Mouse (Mus musculus): Measurements from ENCODE around the gene Serpina6. TPM values are rescaled to one million over a fixed set of nuclear protein-coding genes. Genes with fewer than 3 reads are reported as not detected.

Gene Serpina6
- polyA plus RNA-seq (2015; fragmentation: Nextera tagmentation; extraction: Ambion mirVana) = 0.26 TPM in 1 of 2 replicates, not detected in the other

DNA sequence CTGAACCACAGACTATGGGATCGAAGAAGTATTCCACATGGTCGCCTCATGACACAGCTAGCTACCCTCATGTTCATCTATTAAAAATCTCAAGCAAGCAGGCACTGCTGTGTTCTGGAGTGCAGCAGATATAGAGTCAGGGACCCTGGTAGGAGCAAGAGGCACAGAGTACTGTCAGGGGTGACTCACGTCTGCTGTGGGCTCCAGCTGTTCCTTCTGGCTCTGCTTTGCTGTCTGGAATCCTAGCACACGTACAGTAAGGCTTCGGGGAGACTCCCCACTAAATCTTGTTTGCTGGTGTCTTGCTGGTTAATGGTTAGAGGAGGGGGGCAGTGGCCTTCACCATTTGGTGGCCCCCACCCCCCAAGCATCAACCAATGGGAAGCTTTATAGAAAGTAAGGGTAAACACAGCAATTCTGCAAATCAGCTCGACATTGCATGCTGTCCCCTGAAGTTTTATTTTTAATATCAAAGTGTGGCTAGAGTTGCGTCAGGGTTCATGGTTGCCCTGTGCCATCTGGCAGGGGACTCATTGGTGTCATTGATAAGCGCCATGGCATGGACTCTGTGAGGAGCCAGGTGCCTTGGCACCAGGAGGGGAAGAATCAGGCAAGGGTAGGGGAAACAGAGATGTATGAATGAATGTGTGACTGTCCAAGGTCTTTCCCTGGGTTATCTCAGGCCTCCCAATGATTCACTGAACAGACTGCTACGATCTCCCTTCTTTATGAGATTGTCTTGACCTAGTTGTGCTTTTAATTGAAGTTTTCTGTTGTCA lies at the start of gene Serpina6:
Serpina6 (minus strand) TSS at position 365 of the 779 bp plus-strand sequence.
- H3K27me3 ChIP-seq = no peaks in the 10 kb centered on the region
- H3K4me3 ChIP-seq (replicated peaks) = no peak within 1 kb of the TSS
- no peak for ATAC-seq
- 86% methylated on average over 9 of the region's 9 CpGs for WGBS
- H3K9ac ChIP-seq (replicated peaks) = no peak within 1 kb of the TSS
- H3K36me3 ChIP-seq = no peaks in the 10 kb centered on the region
- no peaks in the 10 kb centered on the region for H3K9me3 ChIP-seq
- no peaks in the 10 kb centered on the region for H3K4me1 ChIP-seq (replicated peaks)
- H3K4me2 ChIP-seq (replicated peaks) = no peak within 1 kb of the TSS
- H3K27ac ChIP-seq = no peak within 1 kb of the TSS

- Histone ChIP-seq H3K9me3 (no peaks in the 10 kb centered on the region), H3K27ac (no peak overlapping the region), H3K36me3 (no peaks in the 10 kb centered on the region), H3K4me1 (replicated peaks) (no peaks in the 10 kb centered on the region), H3K9ac (replicated peaks) (no peak overlapping the region), H3K4me2 (replicated peaks) (no peak overlapping the region), H3K27me3 (no peaks in the 10 kb centered on the region), H3K4me3 (replicated peaks) (no peak overlapping the region)
- 87% methylated on average over 4 of the region's 4 CpGs for WGBS
- no peak for ATAC-seq
These were observed 49.1 kb upstream of the Serpina6 start for GRCm38 (mm10) chr12:103706113-103706512.

DNA sequence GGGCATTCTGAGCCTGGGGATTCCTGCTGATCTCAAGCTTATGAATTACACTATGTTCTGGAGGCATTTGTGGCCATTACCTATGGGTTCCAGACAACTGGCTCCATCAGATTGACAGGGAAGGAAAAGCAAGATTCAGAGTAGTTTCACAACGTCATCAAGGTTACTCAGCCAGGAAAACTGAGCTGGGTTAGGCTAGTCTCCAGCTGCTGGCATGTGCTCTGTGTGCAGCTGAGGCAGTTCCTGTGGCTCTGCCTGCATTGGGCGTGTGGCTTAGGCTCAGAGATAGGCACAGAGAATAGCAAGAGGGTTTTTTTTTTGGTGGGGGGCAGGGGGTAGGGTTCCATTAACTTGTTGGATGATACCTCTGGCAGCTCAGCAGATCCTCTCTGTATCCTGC lies 48.5 kb upstream of the Serpina6 start:
- H3K9me3 ChIP-seq = no peaks in the 10 kb centered on the region
- H3K4me2 ChIP-seq (replicated peaks) = no peak overlapping the region
- 72% methylated on average over 2 of the region's 2 CpGs for WGBS
- no peak overlapping the region for H3K27ac ChIP-seq
- H3K4me1 ChIP-seq (replicated peaks) = no peaks in the 10 kb centered on the region
- H3K4me3 ChIP-seq (replicated peaks) = no peak overlapping the region
- H3K9ac ChIP-seq (replicated peaks) = no peak overlapping the region
- no peak for ATAC-seq
- H3K36me3 ChIP-seq = no peaks in the 10 kb centered on the region
- no peaks in the 10 kb centered on the region for H3K27me3 ChIP-seq

- no peaks in the 10 kb centered on the region for H3K4me1 ChIP-seq (replicated peaks)
- no peaks in the 10 kb centered on the region for H3K9me3 ChIP-seq
- WGBS = 82% methylated on average over 4 of the region's 4 CpGs
- no peaks in the 10 kb centered on the region for H3K27me3 ChIP-seq
- no peak for ATAC-seq
- H3K27ac ChIP-seq = no peak overlapping the region
- no peak overlapping the region for H3K4me2 ChIP-seq (replicated peaks)
- no peaks in the 10 kb centered on the region for H3K36me3 ChIP-seq
- no peak overlapping the region for H3K9ac ChIP-seq (replicated peaks)
- H3K4me3 ChIP-seq (replicated peaks) = no peak overlapping the region
These were observed 43.2 kb upstream of the Serpina6 start for GRCm38 (mm10) chr12:103700144-103700750.

GRCm38 (mm10) chr12:103695429-103695828 lies 38.4 kb upstream of the Serpina6 start, which contains the start of gene Serpina1f:
Gene Serpina1f, minus strand, starts transcription at chr12:103695529.
- no peak within 1 kb of the TSS for H3K27ac ChIP-seq
- no peaks in the 10 kb centered on the region for H3K9me3 ChIP-seq
- no peak within 1 kb of the TSS for H3K4me3 ChIP-seq (replicated peaks)
- H3K27me3 ChIP-seq = no peaks in the 10 kb centered on the region
- H3K4me1 ChIP-seq (replicated peaks) = no peaks in the 10 kb centered on the region
- H3K36me3 ChIP-seq = no peaks in the 10 kb centered on the region
- no peak for ATAC-seq
- no peak within 1 kb of the TSS for H3K4me2 ChIP-seq (replicated peaks)
- H3K9ac ChIP-seq (replicated peaks) = no peak within 1 kb of the TSS
- WGBS = 91% methylated on average over 8 of the region's 8 CpGs

DNA sequence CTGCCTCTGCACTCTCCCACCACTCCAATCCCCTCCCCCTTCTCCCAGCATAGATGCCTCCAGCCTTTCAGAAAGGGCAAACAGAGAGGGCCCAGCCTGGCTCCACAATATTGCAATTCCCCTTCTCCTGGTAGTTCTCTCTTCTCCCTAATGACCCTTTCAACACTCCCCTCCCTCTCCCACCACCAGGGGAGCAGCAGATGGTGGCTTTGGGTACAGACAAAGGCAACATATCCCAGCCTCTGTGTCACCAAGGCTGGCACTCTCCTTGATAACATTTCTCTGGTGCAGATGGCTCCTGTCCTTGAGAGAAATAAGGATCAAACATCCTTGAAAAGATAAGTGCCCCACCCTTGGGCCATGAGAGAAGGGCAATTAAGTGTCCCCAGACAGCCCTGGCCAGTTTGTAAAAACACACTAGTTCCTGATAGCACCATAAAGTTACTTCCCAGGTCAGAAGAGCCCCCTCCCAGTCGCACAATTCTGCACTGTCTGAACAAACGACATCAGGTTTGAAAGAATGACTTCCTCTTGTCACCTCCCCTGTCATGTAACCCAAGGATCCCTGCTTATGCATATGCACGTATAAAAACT lies 31.3 kb upstream of the Serpina6 start:
- no peaks in the 10 kb centered on the region for H3K9me3 ChIP-seq
- WGBS = 73% methylated on average over 3 of the region's 3 CpGs
- H3K4me2 ChIP-seq (replicated peaks) = no peak overlapping the region
- no peaks in the 10 kb centered on the region for H3K36me3 ChIP-seq
- no peak overlapping the region for H3K27ac ChIP-seq
- no peak overlapping the region for H3K4me3 ChIP-seq (replicated peaks)
- H3K9ac ChIP-seq (replicated peaks) = no peak overlapping the region
- no peaks in the 10 kb centered on the region for H3K27me3 ChIP-seq
- 0 out of 2 replicates have a peak, but pooled peaks cover 3% of the 10 kb centered on the region for H3K4me1 ChIP-seq (replicated peaks)
- no peak; the same call in 1 of the 2 replicates for ATAC-seq

GRCm38 (mm10) chr12:103687021-103687420 lies 30.0 kb upstream of the Serpina6 start:
- 70% methylated on average over 7 of the region's 7 CpGs for WGBS
- Histone ChIP-seq H3K4me3 (replicated peaks) (no peak overlapping the region), H3K9me3 (no peaks in the 10 kb centered on the region), H3K4me1 (replicated peaks) (0 out of 2 replicates have a peak, but pooled peaks cover 3% of the 10 kb centered on the region), H3K36me3 (no peaks in the 10 kb centered on the region), H3K27me3 (no peaks in the 10 kb centered on the region), H3K4me2 (replicated peaks) (no peak overlapping the region), H3K9ac (replicated peaks) (no peak overlapping the region), H3K27ac (no peak overlapping the region)
- no peak for ATAC-seq

GRCm38 (mm10) chr12:103686050-103686449 lies 29.0 kb upstream of the Serpina6 start:
- H3K27ac ChIP-seq = no peak overlapping the region
- H3K4me3 ChIP-seq (replicated peaks) = no peak overlapping the region
- no peaks in the 10 kb centered on the region for H3K36me3 ChIP-seq
- 82% methylated on average over 3 of the region's 3 CpGs for WGBS
- H3K4me1 ChIP-seq (replicated peaks) = 0 out of 2 replicates have a peak, but pooled peaks cover 3% of the 10 kb centered on the region
- no peak overlapping the region for H3K4me2 ChIP-seq (replicated peaks)
- ATAC-seq = no peak
- H3K27me3 ChIP-seq = no peaks in the 10 kb centered on the region
- H3K9ac ChIP-seq (replicated peaks) = no peak overlapping the region
- H3K9me3 ChIP-seq = no peaks in the 10 kb centered on the region

DNA sequence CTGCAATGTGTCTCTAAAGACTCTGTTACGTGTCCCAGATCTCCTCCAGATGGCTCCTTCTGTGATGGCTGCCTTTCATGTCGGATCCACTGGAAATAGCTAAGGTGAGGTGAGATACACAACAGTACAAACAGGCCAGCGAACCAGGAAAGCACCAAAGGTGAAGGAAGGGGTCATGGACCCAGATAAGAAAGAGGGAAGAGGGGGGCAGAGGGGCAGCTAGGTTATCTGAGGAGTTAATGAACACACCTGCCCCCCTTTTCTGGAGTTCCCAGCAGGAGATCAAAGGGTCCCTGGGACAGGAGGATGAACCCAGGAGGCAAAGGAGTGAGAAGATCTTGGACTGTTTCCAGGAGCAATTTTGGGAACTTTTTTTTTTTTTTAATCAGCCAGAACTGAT lies 28.4 kb upstream of the Serpina6 start:
- no peaks in the 10 kb centered on the region for H3K36me3 ChIP-seq
- no peak for ATAC-seq
- 86% methylated on average over 3 of the region's 3 CpGs for WGBS
- H3K4me3 ChIP-seq (replicated peaks) = no peak overlapping the region
- no peaks in the 10 kb centered on the region for H3K27me3 ChIP-seq
- no peak overlapping the region for H3K27ac ChIP-seq
- H3K4me2 ChIP-seq (replicated peaks) = no peak overlapping the region
- no peaks in the 10 kb centered on the region for H3K9me3 ChIP-seq
- H3K9ac ChIP-seq (replicated peaks) = no peak overlapping the region
- H3K4me1 ChIP-seq (replicated peaks) = 0 out of 2 replicates have a peak, but pooled peaks cover 3% of the 10 kb centered on the region

GRCm38 (mm10) chr12:103683775-103684174 lies 26.8 kb upstream of the Serpina6 start:
- 76% methylated on average over 4 of the region's 4 CpGs for WGBS
- Histone ChIP-seq H3K4me3 (replicated peaks) (no peak overlapping the region), H3K9ac (replicated peaks) (no peak overlapping the region), H3K4me2 (replicated peaks) (no peak overlapping the region), H3K27me3 (no peaks in the 10 kb centered on the region), H3K4me1 (replicated peaks) (0 out of 2 replicates have a peak, but pooled peaks cover 3% of the 10 kb centered on the region), H3K36me3 (no peaks in the 10 kb centered on the region), H3K9me3 (no peaks in the 10 kb centered on the region), H3K27ac (no peak overlapping the region)
- ATAC-seq = no peak

GRCm38 (mm10) chr12:103681739-103682138 lies 24.7 kb upstream of the Serpina6 start:
- no peak for ATAC-seq
- no peaks in the 10 kb centered on the region for H3K27me3 ChIP-seq
- no peak overlapping the region for H3K9ac ChIP-seq (replicated peaks)
- H3K4me2 ChIP-seq (replicated peaks) = no peak overlapping the region
- H3K4me1 ChIP-seq (replicated peaks) = no peaks in the 10 kb centered on the region
- no peak overlapping the region for H3K27ac ChIP-seq
- H3K4me3 ChIP-seq (replicated peaks) = no peak overlapping the region
- 86% methylated on average over 2 of the region's 2 CpGs for WGBS
- H3K36me3 ChIP-seq = no peaks in the 10 kb centered on the region
- no peaks in the 10 kb centered on the region for H3K9me3 ChIP-seq

DNA sequence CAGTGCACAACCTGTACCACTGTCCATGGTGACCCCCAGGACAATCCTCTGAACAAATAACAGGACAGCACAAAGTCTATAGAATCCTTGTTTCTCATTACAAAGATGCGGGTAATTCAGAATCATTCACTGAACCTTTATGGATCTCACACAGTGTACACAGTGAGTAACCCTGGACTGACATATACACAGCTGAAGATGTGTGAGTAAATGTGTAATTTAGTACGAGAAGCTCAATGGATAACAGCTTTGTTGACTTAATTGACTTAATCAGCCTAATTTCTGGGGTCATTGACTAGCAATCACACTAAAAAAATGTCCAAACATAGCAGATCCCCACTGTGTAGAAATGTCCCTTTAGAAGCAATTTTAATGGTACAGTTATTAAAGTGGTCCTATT lies 24.2 kb upstream of the Serpina6 start:
- Histone ChIP-seq H3K27me3 (no peaks in the 10 kb centered on the region), H3K9ac (replicated peaks) (no peak overlapping the region), H3K4me3 (replicated peaks) (no peak overlapping the region), H3K4me2 (replicated peaks) (no peak overlapping the region), H3K4me1 (replicated peaks) (no peaks in the 10 kb centered on the region), H3K36me3 (no peaks in the 10 kb centered on the region), H3K9me3 (no peaks in the 10 kb centered on the region), H3K27ac (no peak overlapping the region)
- WGBS = 76% methylated on average over 2 of the region's 2 CpGs
- no peak for ATAC-seq

Data from midbrain, embryonic 13.5 days (tissue).